Mouse (Mus musculus): ENCODE measurements around the gene Akt1s1.

GRCm38 (mm10) chr7:44839491-44840191 lies 9.2 kb upstream of the Akt1s1 start:
- TF ChIP-seq CTCF (IDR thresholded peaks at IDR 0.05; ENCODE audit: low read depth): no peak
- peak; percentile 58; the same call in 1 of the 2 replicates for TF ChIP-seq EP300 (IDR thresholded peaks at IDR 0.05; ENCODE audit: low read depth)

Data from heart, postnatal 0 days (tissue).